Mouse (Mus musculus) CH12.LX (cell line): ENCODE results near the gene Srgap3. TPM values are rescaled to one million over a fixed set of nuclear protein-coding genes. Genes with fewer than 3 reads are reported as not detected.

ENCODE experiments used
- DNase-seq: peaks from one replicate; pipeline ENCODE4 v3.0.0-alpha.2; 2013; ENCODE audit errors: extremely low read depth
- H3K27ac ChIP-seq: 2 replicates; pipeline ENCODE4 v1.5.1; 2012; ENCODE audit warnings: low read depth, mild to moderate bottlenecking, control low read depth, moderate library complexity; ENCODE audit not compliant: insufficient read depth
- H3K27me3 ChIP-seq: replicated peaks from 2 replicates; pipeline ENCODE3; 2012; ENCODE audit warnings: inconsistent platforms
- H3K36me3 ChIP-seq, 2 experiments: replicated peaks in 1 of 2; 2 replicates each; pipeline versions ENCODE3 to v1.6.1; 2012; ENCODE audit warnings: inconsistent platforms in 1 of 2, low read length in 1 of 2, mild to moderate bottlenecking in 1 of 2, mixed read lengths in 1 of 2, moderate library complexity in 1 of 2; ENCODE audit not compliant: control insufficient read depth in 1 of 2, insufficient read depth in 1 of 2
- H3K4me1 ChIP-seq, 2 experiments: 2 replicates each; pipeline ENCODE4 v1.6.1; 2012; ENCODE audit warnings: inconsistent platforms in 1 of 2, moderate library complexity in 1 of 2; ENCODE audit not compliant: insufficient read depth in 2 of 2, control insufficient read depth in 1 of 2
- H3K4me2 ChIP-seq: 2 replicates; pipeline ENCODE4 v1.6.1; 2012; ENCODE audit warnings: low read depth, mild to moderate bottlenecking, control low read depth; ENCODE audit not compliant: poor library complexity, insufficient read depth, severe bottlenecking
- H3K4me3 ChIP-seq, 3 experiments: fragments of 150-350 bp in 1 of 3; sonication (generic) in 1 of 3; replicated peaks in 1 of 3; 2 replicates each; pipeline versions ENCODE3 to v1.5.1; 2011 to 2012; ENCODE audit warnings: low read depth in 2 of 3, low read length in 2 of 3, mild to moderate bottlenecking in 2 of 3, moderate library complexity in 2 of 3, control low read depth in 1 of 3, improper control_type of control experiment in 1 of 3, inconsistent platforms in 1 of 3, mixed read lengths in 1 of 3; ENCODE audit not compliant: poor library complexity in 1 of 3
- H3K79me2 ChIP-seq: replicated peaks from 2 replicates; pipeline ENCODE4 v1.6.1; 2012; ENCODE audit warnings: mild to moderate bottlenecking, moderate library complexity; ENCODE audit not compliant: control insufficient read depth, poor library complexity, insufficient read depth, severe bottlenecking; ENCODE audit errors: extremely low read depth
- H3K9ac ChIP-seq: 2 replicates; pipeline ENCODE4 v1.6.1; 2012; ENCODE audit warnings: low read depth, mild to moderate bottlenecking, control low read depth, moderate library complexity; ENCODE audit not compliant: insufficient read depth
- H3K9me3 ChIP-seq: replicated peaks from 2 replicates; pipeline ENCODE3; 2012; ENCODE audit warnings: low read length, inconsistent platforms, mixed read lengths
- BHLHE40 ChIP-seq: IDR thresholded peaks from 2 replicates; pipeline ENCODE4 v1.6.1; 2011; ENCODE audit warnings: mild to moderate bottlenecking, low read depth, low read length, improper control_type of control experiment
- EP300 ChIP-seq: IDR thresholded peaks from 2 replicates; pipeline ENCODE4 v1.6.1; 2011; ENCODE audit warnings: low read length, improper control_type of control experiment
- JUN ChIP-seq: IDR thresholded peaks from 2 replicates; pipeline ENCODE4 v1.6.1; 2011; ENCODE audit warnings: low read depth, mild to moderate bottlenecking, low read length, improper control_type of control experiment, moderate library complexity; ENCODE audit not compliant: insufficient read depth
- KAT2A ChIP-seq: IDR thresholded peaks from 2 replicates; pipeline ENCODE4 v1.6.1; 2012; ENCODE audit warnings: low read length, improper control_type of control experiment, inconsistent platforms; ENCODE audit not compliant: insufficient replicate concordance
- MAX ChIP-seq: IDR thresholded peaks from 2 replicates; pipeline ENCODE4 v1.6.1; 2011; ENCODE audit warnings: low read length, improper control_type of control experiment
- MXI1 ChIP-seq: IDR thresholded peaks from 2 replicates; pipeline ENCODE4 v1.6.1; 2011; ENCODE audit warnings: mild to moderate bottlenecking, low read depth, low read length, improper control_type of control experiment
- MYC ChIP-seq: IDR thresholded peaks from 2 replicates; pipeline ENCODE4 v1.6.1; 2011; ENCODE audit warnings: low read depth, mild to moderate bottlenecking, improper control_type of control experiment, low read length
- NELFE ChIP-seq: IDR thresholded peaks from 2 replicates; pipeline ENCODE4 v1.6.1; 2011; ENCODE audit warnings: low read depth, low read length, improper control_type of control experiment
- NRF1 ChIP-seq: IDR thresholded peaks from 2 replicates; pipeline ENCODE4 v1.6.1; 2014; ENCODE audit warnings: low read depth, mild to moderate bottlenecking, inconsistent platforms, low read length, improper control_type of control experiment, moderate library complexity
- POLR2AphosphoS2 ChIP-seq: IDR thresholded peaks from 2 replicates; pipeline ENCODE4 v1.6.1; 2011; ENCODE audit warnings: low read depth, low read length, improper control_type of control experiment
- RCOR1 ChIP-seq: conservative IDR thresholded peaks from 2 replicates; pipeline ENCODE4 v1.6.1; 2012; ENCODE audit warnings: low read depth, mild to moderate bottlenecking, inconsistent platforms, low read length, improper control_type of control experiment
- SIN3A ChIP-seq: IDR thresholded peaks from 2 replicates; pipeline ENCODE4 v1.6.1; 2012; ENCODE audit warnings: low read length, improper control_type of control experiment, inconsistent platforms
- USF1 ChIP-seq: IDR thresholded peaks from 2 replicates; pipeline ENCODE4 v1.6.1; 2014; ENCODE audit warnings: low read depth, mild to moderate bottlenecking, inconsistent platforms, low read length, improper control_type of control experiment
- USF2 ChIP-seq: conservative IDR thresholded peaks from 2 replicates; pipeline ENCODE4 v1.6.1; 2011; ENCODE audit warnings: low read depth, low read length, improper control_type of control experiment
- ZNF384 ChIP-seq: IDR thresholded peaks from 2 replicates; pipeline ENCODE4 v1.6.1; 2012; ENCODE audit warnings: low read depth, low read length, improper control_type of control experiment, inconsistent platforms
- dilution Hi-C: fragments of 300-500 bp; cut with MboI; formaldehyde crosslinking; loops from 2 replicates; pipeline ENCODE4 v1.14.3; 2020; ENCODE audit warnings: low sequenced_read_pairs; ENCODE audit not compliant: extremely low pct_unique_long_range_greater_than_20kb, extremely low pct_ligation_motif_present
- in situ Hi-C: fragments of 300-500 bp; cut with MboI; formaldehyde crosslinking; loops from 3 replicates; pipeline ENCODE4 v1.14.3; 2019; ENCODE audit warnings: low sequenced_read_pairs, low pct_ligation_motif_present, low pct_unique_long_range_greater_than_20kb, mixed read lengths
- polyA plus RNA-seq: library from polyadenylated mRNA; unstranded; fragments of >175 nt; gene quantifications from 2 replicates; pipeline ENCODE4 v1.2.1, GENCODE M21; 2012; ENCODE audit warnings: low read depth; ENCODE audit not compliant: insufficient read length
- total RNA-seq, 2 experiments: library from RNA; depleted of rRNA; stranded (reverse); fragments of 300-350 nt in 1 of 2; fragments of >200 nt in 1 of 2; gene quantifications; 2 replicates each; pipeline ENCODE4 v1.2.3; 2012 to 2014

The Srgap3 gene
- total and polyA plus RNA-seq, 3 experiments = 1.5 to 4.5 (median 2.1) TPM

- no peak for TF ChIP-seq MXI1
These were observed 98.4 kb downstream of the Srgap3 start (continued) for GRCm38 (mm10) chr6:112848629-112849180.

- Histone ChIP-seq H3K4me1 (peaks cover 0 to 30% of the 10 kb centered on the region in 2 experiments; a peak in 2 of 4 replicates), H3K27me3 (no peaks in the 10 kb centered on the region), H3K4me2 (no peak overlapping the region), H3K79me2 (no peaks in the 10 kb centered on the region), H3K9ac (no peak overlapping the region), H3K9me3 (no peaks in the 10 kb centered on the region), H3K4me3 (no peak overlapping the region), H3K27ac (no peak overlapping the region), H3K36me3 (no peaks in the 10 kb centered on the region)
- TF ChIP-seq MXI1 (no peak), BHLHE40 (no peak)
- in situ Hi-C loops = no loop called here
- no peak for DNase-seq
- dilution Hi-C loops = no loop called here
These were observed 100.2 kb downstream of the Srgap3 start for GRCm38 (mm10) chr6:112846863-112847262.

GRCm38 (mm10) chr6:112842426-112842825 is 104.6 kb downstream of the Srgap3 start:
- Histone ChIP-seq H3K36me3 (no peaks in the 10 kb centered on the region), H3K4me3 (no peak overlapping the region), H3K79me2 (no peaks in the 10 kb centered on the region), H3K9me3 (no peaks in the 10 kb centered on the region), H3K27me3 (no peaks in the 10 kb centered on the region), H3K4me2 (no peak overlapping the region), H3K27ac (no peak overlapping the region), H3K4me1 (peaks cover 0 to 9% of the 10 kb centered on the region in 2 experiments; a peak in 2 of 4 replicates), H3K9ac (no peak overlapping the region)
- in situ Hi-C loops (no loop called here), dilution Hi-C loops (no loop called here)
- DNase-seq = no peak
- TF ChIP-seq SIN3A (no peak), MYC (no peak), ZNF384 (no peak), MXI1 (no peak), EP300 (no peak), USF1 (no peak), USF2 (no peak), MAX (no peak)

- dilution Hi-C loops = no loop called here
- Histone ChIP-seq H3K36me3 (no peaks in the 10 kb centered on the region), H3K4me3 (no peak overlapping the region), H3K27ac (no peak overlapping the region), H3K9me3 (no peaks in the 10 kb centered on the region), H3K4me1 (peaks cover 0 to 21% of the 10 kb centered on the region in 2 experiments; a peak in 2 of 4 replicates), H3K4me2 (no peak overlapping the region), H3K27me3 (no peaks in the 10 kb centered on the region), H3K79me2 (no peaks in the 10 kb centered on the region), H3K9ac (no peak overlapping the region)
- no peak for DNase-seq
- in situ Hi-C loops = no loop called here
- TF ChIP-seq RCOR1 (no peak), USF2 (no peak), MXI1 (no peak), POLR2AphosphoS2 (no peak), KAT2A (no peak), NRF1 (no peak), NELFE (no peak), EP300 (no peak), JUN (no peak)
These were observed 106.7 kb downstream of the Srgap3 start for GRCm38 (mm10) chr6:112840400-112840799.
